Mouse (Mus musculus): ENCODE data around the gene Arhgef28. TPM values are rescaled to one million over a fixed set of nuclear protein-coding genes. Genes with fewer than 3 reads are reported as not detected.

Arhgef28 gene
- total RNA-seq (2022) = 10 to 100 TPM; 15.1 to 41.9 (median 31.5) TPM

DNA sequence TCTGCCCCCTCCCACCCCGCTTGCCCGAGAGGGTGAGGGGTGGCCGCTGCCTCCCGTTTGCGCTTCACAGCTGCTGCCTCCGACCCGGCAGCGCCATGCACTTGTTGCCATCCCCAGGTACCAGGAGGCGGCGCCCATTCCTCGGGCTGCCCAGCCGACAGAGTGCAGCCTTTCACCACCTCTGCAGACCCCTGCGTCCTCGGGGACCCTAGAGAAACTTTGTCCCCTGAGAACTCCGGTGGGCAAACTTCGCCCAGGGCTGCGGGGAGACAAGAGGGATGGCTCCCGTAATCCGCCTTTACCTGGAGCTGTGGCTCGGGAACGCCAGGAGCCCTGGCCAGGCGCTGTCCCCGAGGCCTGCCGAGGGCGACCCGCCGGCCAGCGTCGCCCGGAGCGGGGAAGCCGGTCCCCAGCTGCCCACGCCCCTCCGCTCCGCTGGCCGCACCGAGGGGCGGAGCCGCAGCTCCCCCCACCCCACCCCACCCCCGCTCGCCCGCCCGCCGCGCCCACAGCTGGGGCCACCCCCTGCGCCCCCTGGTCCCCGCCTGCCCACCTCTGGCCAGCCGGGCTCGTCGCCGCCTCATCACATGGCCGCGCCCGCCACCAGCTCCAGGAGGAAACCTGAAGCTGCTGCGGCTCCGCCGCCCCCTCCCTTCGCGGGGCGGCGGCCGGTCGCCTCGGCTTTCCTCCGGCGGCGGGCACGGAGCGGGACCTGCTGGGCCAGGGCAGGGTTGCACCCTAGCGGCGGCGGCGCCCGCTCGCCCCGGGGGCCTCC, at the start of gene Arhgef28:
TSS of gene Arhgef28 (minus strand) at position 669 of the 775 bp plus-strand sequence.
- peak; percentile 60 for DNase-seq

DNA sequence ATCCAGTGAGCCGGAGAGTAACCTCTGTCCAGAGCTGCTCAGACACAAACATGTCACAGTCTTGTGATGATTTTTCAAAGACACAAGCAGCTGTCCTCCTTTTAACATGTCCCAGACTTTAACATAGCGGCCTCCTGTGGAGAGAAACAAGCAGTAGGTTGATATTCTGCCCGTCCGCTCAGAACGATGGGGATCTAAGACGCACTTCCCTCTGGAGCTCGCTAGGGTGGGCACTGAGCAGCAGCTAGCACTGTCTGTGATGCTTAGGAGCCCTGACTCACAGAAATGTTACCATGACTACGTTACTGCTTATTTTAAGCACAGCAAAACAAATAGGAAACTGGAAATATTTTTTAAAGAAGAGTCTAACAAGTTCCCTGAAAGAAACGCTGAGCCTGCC, 48.7 kb upstream of the Arhgef28 start:
- DNase-seq = no peak

DNA sequence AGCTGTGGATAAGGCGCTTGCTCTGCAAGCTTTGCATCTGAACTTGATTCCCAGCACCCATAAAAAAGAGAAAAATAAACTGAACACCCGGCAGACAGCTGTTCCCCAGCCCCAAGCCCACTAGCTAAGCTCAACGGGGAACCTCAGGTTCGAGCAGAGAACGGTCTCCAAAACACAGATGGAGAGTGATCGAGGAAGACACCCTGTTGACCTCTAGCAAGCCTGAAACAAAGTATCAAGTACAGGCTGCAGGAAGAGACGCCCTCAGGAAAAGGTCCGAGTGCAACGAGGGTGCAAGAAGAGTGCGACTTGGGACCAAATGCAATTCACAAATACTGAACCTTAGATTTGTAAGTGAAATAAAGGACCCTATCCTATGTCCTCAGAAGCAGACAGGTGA, 43.4 kb upstream of the Arhgef28 start:
- DNase-seq = no peak

DNA sequence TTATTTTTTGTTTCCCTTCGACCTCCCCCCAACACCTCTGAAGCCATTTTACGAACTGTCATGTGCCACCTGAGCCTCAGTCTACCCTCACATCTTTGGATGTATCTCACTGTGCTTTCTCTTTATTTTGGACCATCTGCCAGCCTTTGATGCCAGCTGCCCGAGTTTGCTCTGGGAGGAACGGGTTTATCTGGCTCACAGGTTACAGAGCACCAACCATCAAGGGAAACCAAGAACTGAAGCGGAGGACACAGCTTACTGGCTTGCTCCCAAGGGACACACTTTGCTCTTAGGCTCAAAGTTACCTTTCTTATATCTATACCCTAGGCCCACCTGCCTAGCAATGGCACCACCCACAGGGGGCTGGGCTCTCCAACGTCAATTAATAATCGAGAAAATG, 39.1 kb upstream of the Arhgef28 start:
- DNase-seq = no peak

DNA sequence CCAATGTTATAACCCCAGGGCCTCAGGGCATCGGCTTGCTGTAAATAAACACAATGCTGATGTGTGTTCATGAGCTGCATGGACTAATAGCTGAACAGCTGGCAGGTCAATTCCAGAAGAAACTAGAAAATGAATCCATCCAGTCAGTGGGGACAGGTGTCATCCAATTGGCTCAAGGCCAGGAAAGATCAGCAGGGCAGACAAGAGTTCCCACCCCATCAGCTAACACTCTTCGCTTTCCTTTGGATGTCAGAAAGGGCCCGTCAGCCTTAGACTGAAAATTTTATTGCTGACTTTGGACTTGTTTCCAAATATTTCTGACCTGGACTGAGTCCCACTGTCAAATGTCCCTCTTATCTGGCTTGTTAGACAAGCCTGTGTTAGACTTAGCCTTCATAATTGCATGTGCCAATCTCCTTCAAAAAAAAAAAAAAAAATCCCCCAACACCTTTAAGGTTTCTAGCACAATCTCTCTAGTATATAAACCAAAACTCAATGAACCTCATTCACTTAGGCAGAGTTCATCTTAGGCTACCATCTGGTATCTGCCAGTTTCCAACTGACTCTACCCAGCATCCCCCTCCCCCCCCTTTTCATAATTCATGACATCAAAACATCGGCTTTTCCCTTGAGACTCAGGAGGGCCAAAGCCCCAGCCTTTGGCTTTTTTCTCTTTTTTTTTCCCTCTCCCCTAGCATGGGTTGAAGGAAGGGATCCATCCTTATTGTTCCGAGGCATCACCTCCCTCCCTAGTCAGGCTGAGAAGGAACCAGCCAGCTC, 38.5 kb upstream of the Arhgef28 start:
- no peak for DNase-seq

DNA sequence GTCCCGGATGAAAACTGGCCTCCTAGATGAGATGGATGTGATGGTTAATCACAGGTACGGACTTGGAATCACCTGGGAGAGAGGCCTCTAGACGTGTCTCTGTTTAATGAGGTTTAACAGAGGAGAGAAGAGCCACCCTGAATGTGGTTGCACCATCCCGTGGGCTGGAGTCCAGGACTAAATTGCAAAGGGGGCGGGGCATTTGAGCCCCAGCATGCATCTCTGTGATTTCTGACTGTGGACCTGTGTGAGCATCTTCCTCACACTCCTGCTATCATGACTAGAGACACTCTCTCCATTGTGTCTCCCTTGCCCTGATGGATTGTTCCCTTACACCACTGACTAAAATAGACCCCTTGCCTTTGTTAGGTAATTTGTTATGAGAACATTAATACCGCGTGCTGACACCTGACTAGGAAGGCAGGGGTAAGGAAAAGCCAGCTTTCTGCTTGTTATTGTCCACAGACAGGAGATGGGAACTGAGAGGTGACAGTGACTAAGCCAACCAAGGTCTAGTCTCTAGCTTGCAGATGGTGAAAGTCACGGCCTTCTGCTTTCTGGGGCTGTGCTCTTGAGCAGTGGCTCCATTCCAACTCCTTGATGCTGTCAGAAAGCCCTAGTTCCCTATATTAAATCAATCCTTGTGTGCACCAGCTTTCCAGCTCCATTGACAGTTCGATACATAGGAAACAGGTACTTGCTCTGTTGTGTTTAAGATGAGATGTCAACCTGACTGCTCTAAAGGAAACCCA, 35.5 kb upstream of the Arhgef28 start:
- peak; percentile 62 for DNase-seq

DNA sequence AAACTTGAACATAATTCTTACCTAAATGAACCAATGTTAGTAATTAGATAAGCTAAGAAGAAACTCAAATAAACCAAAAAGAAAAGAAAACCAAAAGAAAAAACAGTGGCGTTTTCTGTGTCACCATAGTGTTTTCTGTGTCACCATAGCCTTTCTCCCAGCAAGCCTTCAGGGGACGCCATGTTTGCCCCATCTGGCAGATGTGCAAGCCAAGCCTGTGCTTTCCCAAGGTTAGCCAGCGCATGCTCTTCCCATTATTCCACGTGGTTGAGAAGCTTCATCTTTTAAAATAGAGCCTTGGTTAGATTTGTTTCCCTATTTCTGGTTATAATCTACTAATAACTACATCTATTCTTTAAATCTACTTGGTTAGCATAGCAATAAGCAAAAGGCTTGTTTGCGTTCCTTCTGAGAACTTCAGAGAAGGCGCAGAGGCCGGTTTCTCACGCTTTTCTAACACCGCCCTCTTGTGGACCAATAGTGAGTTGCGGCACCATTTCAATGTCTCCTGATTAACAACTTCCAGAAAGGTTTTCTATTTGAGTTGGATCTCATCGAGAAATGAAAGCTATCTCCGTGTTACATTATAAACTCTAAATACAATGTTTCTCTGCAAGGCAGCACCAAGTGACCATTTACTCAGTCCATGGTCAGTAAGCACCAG, 33.9 kb upstream of the Arhgef28 start:
- DNase-seq = peak; percentile 26

DNA sequence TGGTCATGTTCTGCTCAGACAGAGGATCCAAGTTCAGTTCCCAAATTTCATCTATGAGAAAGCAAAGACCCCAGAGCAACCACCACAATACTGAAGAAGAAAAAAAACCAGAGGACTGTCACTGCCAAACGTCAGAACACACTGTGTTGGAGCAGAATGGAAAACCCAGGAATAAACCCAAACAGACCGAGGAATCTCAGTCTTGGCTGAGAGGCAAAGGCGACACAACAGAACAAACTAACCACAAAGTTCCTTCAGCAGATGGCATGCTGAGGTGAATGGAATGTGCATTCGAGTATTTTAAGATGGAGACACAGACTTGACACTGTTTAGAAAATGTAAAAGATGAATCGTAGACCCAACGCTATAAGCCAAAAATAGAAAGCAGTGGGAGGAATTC, 29.2 kb upstream of the Arhgef28 start:
- no peak for DNase-seq

DNA sequence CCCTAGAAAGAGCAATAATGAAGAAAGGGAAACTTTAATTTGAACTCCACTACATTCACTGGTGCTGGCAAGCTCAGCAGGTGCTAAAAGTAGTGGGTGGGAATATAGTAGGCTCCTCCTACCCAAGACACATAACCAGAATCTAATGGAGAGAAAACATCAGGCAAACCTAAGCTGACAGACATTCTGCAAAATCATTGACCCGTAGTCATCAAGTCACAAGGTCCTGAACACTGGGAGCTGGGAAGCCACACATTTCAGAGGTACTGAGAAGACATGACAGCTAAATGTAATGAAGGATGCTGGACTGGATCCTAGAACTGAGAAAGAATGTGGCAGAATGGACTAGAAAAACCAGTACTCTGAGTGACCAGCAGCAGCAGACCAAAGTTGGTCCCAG, 24.3 kb upstream of the Arhgef28 start:
- no peak for DNase-seq

DNA sequence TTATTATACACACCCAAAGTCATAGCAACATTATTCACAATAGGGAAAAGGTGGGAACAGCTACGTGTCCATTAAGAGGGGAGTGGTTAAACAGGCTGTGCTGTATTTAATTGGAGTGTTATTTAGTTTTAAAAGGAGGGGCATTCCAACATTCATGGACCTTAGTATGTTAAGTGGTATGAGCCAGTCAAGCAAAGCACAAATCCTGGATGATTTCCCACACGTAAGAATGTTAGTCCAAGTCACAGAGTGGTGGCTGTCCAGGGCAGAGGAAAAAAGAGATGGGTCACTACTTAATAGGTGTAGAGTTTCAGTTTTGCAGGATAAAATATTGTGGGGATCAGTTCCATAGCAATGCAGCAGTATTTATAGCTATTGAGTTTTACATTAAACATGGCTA, 20.0 kb upstream of the Arhgef28 start:
- no peak for DNase-seq

DNA sequence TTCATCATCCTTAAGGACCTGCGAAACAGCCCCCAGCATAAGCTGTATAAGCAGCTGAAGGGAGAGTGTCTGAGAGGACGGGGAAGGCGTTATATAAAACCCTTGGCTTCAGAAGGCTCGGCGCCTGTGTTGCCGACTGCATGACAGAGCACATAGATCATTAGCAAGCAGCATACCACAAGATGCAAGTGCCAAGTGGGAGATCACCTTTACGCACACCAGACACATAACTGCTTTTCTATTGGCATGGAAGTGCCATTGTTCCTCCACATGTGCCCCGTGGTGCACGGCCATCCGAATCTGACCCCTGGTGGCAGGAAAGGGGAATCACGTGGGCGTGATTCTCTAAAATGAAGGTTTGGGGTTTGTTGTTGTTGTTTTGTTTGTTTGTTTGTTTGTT, 16.6 kb upstream of the Arhgef28 start:
- no peak for DNase-seq

DNA sequence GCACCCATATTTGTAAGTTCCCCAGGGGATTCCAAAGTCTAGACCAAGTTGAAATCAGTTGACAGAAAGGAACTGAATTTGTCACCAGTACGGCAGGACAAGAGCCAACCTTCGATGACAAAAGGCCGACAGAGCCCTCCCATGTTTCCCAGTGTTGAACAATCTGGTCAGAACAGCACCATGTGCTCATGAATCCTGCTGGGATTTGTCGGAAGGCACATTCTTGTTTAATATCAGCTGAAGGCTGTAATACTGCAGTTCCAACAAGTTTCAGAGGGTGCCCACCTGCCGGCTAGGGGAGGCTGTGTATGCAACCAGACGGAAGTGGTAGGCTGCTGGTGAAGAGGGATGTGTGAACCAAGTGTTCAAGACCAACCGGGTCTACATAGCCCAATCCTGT, 3.9 kb upstream of the Arhgef28 start:
- DNase-seq = no peak

DNA sequence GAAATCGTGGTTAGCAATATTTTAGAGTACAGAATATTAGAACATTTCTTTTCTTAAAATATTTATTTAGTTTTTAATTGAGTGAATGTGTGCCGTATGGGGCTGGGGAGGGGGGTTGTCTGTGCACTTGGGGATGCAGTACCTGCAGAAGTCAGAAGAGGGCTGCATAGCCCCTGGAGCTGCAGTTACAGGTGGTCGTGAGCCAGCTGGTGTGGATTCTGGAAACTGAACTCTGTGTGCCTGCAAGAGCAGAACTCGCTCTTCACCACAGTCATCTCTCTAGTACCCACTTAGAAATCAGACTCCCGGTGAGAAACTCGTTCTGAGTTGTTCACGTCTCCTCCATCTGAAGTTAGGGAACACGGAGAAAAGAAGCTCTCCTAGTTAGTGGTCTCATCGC, 2.6 kb upstream of the Arhgef28 start:
- DNase-seq = no peak

DNA sequence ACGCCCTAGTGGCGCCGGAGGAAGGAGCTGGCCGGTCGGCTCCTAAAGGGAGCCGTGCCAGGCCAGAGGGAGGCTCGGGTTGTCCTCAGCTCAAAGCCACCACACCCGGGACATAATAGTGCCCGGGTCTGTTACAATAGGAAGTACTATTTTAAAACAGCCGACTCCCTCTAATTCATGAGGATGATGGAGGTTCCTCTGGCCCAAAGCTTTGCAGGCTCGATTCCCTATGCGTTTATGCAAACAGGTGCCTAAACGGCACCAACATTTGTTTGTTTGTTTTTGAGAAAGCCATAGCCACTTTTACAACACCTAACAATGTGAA, 269 bp upstream of the Arhgef28 start:
- DNase-seq = no peak

DNA sequence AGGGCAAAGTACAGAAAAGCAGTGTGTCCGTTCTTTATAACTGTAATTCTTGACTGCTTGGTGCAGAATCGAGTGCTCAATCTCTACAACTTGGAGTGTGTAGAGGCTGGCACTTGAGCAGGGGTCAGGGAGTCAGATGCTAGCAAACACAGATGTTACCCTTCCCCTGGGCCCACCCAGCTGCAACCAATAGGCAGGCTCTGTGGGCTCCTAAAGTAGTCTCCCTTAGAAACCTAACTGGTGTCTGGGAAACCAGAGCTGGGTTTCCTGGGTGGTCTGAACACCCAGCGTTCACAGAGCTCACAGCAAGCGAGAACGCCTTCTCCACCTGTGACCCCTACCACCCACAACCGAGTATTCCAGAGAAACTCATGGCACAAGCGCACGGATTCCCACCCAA, 1.1 kb downstream of the Arhgef28 start:
- no peak for DNase-seq

DNA sequence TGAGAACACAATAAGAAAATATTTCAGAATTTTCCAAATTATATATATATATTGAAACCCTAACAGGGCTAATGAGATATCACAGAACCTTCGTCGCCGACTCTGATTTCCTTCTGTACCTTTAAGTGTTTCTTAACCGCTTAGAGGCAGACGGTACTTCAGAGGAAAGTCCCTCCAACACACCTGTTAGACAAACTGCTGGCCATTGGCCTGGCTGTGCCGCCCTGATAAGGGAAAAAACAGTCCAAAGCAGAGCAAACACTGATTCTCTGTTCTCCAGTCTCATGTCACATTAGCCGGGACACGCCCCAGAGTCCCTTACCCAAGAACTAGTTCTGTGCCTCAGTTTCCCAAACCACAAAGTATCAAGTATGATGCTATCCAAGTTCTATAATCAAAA, 1.9 kb downstream of the Arhgef28 start:
- DNase-seq = no peak

DNA sequence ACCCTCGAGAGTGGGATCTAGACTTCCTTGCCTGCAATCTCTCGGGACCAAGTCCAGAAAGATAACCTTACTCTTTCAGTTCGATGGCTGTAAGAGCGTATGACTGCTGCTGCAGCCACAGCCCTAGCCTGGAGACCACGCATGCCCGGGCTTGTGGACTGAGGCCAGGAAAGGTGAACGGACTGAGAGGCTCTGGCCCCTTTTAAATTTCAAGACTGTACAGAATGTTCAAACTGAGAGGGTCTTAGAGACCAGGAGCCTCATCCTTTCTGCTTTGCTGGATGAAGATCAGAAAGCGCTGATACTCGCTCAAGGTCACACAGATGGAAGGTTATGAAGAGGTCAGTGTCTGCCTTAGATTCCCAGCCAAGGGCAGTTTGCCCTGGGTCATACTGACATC, 4.8 kb downstream of the Arhgef28 start:
- peak; percentile 15 for DNase-seq

DNA sequence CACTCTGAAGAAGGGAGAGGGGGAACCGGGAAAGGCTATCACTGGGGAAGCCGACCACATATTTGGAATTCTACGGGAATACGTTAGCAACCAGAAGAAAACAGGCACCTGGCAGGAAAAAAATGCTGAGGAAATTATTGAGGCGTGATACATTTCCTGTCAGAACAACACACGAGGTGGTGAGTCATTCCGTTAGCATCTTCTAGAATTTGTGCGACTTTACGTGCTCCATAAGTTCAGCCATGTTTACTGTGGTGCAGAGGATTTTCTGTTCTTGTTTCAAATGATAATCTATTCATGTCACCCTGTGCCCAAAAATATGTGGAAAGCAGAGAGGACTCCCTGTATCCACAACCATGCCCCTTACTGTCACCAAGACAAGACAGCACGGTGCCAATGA, 13.6 kb downstream of the Arhgef28 start:
- no peak for DNase-seq

DNA sequence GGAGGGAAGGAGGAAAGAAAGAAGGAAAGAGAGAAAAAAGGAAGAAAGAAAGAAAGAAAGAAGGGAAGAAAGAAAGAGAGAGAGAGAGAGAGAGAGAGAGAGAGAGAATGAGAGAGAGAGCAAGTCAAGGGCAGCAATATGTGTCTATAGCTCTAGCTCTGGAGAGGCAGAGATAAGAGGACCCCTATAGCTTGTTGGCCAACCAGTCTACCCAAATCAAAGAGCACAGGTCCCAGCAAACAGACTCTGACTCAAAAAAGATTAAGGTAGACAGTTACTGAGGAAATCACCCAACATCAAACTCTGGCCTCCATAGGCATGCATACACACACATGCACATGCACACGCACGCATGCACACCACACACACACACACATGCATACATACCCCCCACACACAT, 17.7 kb downstream of the Arhgef28 start:
- DNase-seq = no peak

DNA sequence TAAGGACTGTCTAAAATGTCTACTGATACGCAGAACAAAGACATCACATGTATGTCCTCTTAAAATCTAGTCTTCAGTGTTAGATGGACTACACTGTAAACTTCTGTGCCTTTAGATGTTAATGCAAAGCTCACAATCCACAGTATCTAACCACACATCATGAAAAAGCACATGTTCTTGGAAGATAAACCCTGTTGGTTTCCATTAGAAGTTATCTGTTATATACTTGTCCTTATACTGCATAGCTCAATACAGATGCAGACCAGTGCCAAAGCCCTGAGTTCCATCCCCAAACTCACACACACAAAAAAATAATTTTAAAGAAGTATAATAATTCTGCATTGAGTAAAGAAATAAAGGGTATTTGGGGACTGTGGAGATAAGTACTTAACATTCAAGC, 18.3 kb downstream of the Arhgef28 start:
- no peak for DNase-seq

DNA sequence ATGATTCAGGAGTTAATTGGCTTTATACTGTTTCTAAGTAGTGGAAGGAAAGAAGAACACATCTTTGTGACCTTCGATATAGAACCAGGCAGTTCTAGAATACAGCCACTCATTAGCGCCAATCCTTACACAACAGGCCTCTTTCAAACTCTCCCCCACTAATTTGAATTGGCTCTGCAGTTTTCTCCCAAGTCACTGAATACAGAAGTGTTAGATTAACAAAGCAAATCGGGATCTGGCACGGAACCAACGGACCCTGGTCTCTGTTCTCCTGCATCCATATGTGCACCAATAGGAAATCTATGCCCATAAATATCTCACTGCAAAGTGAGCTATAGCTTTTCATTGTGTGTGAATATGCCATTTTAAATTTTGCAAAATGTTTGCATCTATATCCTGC, 20.1 kb downstream of the Arhgef28 start:
- DNase-seq = no peak

DNA sequence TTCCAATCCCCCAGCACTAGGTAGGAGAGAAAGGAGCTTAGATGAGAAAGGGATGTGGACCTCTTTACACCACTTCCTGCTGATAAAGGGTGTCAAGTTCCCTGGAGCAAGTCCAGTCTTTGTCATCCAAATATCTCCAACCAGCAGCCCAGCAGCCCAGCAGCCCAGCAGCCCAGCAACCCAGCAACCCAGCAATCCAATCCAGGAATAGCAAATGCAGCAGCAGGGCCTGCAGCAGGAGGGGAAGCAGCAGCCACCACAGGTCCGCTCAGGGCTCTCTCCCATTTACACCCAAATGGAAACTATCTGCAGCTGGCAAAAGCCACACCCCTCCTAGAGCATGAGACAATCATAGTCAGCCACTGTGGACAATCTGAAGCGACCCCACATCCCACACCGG, 21.6 kb downstream of the Arhgef28 start:
- no peak for DNase-seq

All from adrenal gland, adult 8-10 months (tissue).